Mouse (Mus musculus): Measurements from ENCODE around the gene Tex19.1.
"Not testable (repeated sequence)": the region's sequence is repeated elsewhere in the genome, so short reads cannot be mapped to it uniquely, and the experiment has no call there.

The Tex19.1 gene

DNA sequence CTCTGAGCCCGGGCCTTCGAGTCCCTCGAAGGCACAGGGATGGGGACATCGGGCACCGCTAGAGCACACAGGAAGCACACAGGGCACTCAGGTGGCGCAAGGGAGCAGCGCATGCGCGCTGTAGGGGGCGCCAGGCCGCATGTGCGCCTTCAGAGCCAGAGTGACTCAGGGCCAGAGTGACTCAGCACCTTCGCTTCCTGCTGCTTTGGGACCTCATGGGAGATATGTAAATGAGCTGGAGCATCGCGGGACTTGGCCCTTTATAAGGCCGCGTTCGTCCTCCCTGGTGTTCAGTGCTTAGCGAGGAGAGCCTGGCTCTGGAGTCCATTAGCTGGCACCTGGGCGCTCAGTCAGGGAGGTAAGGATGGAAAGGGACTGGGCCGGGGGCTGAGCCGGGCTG, at the start of gene Tex19.1:
Gene Tex19.1, plus strand, starts transcription at position 279 of the 400 bp plus-strand sequence.
- DNase-seq (ENCODE audit: low spot score): peak; percentile 58

GRCm38 (mm10) chr11:121099762-121100161, 46.2 kb upstream of the Tex19.1 start:
- no peak for DNase-seq (ENCODE audit: low spot score)

DNA sequence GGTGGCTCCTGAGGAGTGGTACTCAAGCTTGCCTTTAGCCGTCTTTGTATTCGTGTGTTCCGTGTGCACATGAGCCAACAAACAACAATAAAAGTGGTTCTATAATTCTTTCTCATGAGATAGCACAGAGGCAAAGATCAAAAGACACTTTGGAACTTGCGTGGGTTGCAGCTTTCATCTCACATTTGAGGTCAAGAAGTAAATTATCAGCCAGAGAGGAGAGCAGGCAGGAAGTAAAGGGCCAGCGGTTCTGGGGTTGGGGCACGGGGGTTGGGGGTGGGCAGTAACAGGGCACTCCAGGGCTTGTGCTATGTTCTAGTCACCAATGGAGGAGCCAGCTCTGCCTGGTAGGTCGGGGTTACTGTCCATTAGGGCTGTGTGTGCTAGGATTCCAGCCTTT, 45.3 kb upstream of the Tex19.1 start:
- no peak for DNase-seq (ENCODE audit: low spot score)

- no peak for DNase-seq (ENCODE audit: low spot score)
Observed at GRCm38 (mm10) chr11:121101124-121101805, 44.7 kb upstream of the Tex19.1 start.

GRCm38 (mm10) chr11:121107242-121107641, 38.7 kb upstream of the Tex19.1 start:
- not testable (repeated sequence) for DNase-seq (ENCODE audit: low spot score)

DNA sequence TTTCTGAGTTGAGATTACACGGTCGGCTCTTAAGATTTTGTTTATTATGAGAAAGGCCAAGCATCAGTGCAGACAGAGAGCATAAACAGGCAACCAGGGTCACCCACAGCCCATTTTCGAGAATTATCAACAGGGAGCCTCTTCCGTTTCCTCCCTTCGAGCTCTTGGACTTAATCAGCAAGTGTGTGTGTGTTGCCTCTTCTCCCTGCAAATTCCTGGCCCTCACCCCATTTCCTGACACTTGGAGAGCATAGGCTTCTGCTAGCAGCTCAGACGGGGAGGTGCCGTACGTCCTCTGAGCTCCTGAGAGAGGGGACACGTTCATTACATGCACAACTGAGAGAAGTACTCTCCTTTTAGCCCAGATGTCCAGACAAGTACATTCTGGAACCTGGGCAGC, 37.9 kb upstream of the Tex19.1 start:
- no peak for DNase-seq (ENCODE audit: low spot score)

DNA sequence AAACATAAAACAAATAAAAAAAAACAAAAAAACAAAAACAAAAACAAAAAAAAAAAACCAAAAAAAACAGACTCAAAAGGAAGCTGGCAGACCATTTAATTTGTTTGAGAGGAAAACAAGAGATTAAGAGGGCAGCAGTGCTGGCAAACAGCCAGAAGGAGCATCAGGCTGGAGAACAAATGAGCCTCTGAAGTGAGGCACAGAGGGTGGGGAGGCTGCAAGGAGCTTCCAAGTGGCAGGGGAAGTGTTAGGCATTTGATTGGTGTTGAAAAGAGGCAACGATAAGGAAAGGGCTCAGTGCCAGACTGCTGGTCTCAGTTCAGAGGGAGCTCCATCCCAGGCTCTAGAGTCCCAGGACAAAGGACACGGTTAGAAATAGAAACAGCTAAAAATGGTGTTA, 36.0 kb upstream of the Tex19.1 start:
- DNase-seq (ENCODE audit: low spot score): no peak

DNA sequence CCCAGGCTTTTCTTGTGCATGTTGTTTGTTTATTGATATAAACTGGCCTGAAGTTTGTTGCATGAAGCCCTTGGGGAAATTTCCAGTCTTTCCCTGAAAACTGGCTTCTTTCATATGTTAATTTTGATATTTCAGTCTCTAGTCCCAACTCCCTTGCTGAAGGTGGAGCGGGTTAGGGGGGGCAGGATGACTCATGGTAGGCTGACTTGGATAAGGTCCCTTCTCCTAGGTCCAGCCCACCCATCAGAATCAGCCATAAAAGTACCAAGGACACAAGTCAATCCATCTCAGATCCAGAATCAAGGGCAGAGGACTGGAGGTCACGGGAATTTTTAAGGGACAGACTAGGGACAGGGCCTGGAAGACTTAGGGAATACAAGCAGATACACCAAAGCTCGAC, 34.9 kb upstream of the Tex19.1 start:
- DNase-seq (ENCODE audit: low spot score): no peak

- DNase-seq (ENCODE audit: low spot score): no peak
Observed at GRCm38 (mm10) chr11:121111601-121112000, 34.3 kb upstream of the Tex19.1 start.

DNA sequence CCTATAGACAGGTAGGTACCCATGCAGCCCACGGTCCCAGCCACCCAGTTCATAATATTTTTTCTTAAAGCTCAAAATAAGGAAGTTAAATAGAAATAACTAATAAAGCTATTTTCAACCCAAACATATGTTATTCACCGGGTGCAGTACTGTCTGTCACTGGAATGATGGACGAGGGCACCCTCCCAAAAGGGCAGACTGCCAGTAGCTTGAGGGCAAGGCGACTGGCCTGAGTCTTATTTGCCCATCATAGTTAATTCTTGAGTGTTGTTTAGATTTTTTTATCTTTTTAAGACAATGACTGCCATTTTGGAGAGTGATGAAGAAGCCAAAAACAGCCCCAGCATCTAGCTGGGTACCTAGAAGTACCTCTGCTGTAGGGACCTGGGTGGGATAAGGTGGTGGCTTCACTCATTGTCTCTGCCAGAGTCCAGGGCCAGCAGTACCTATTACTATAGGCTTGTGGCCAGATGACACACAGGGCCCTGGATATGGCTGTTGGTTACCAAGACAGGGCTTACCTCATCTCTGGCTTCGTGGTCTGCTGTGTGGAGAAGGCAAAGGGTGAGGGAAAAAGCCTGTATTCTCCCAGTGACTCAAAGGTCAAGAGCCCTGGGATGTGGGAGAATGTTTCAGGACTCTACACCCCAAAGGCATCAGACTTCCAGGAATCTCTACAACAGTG, 33.7 kb upstream of the Tex19.1 start:
- DNase-seq (ENCODE audit: low spot score): no peak

- DNase-seq (ENCODE audit: low spot score): no peak
Observed at GRCm38 (mm10) chr11:121118106-121118505, 27.8 kb upstream of the Tex19.1 start.

DNA sequence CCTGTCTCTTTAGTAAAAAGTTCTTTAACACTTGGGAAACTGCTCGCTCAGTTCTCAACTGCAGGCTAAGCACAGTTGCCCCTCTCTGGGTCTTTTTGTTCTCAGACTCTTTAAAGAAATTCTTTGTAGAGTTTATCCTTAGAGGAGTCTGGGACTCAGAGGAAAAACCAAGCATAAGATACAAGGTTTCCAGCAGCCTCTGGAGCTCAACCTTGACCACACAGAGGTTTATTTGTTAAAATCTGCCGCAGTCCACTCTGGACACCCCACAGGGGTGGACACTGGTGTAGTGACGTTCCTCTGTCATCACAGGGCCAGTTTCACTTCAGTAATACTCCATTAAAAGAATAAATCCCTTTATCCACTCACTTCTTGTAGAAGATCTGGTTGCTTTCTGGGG, 27.4 kb upstream of the Tex19.1 start, which contains the start of gene Tex19.2:
Gene Tex19.2, minus strand, starts transcription at position 101 of the 400 bp plus-strand sequence.
- DNase-seq (ENCODE audit: low spot score): no peak

DNA sequence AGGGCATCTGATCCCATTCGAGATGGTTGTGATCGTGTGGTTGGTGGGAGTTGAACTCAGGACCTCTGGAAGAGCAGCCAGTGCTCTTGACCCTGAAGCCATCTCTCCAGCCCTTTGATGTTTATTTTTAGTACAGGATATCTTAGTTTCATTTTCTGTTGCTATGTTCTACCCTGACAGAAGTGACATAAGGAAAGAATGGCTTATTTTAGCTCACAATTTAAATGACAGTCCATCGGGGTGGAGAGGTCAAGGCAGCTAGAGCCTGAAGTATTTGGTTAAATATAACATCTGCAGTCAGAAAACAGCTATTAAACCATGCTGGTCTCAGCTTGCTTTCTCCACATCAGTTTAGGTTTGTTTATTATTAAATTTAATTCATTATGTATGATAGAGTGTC, 24.8 kb upstream of the Tex19.1 start:
- DNase-seq (ENCODE audit: low spot score): no peak

DNA sequence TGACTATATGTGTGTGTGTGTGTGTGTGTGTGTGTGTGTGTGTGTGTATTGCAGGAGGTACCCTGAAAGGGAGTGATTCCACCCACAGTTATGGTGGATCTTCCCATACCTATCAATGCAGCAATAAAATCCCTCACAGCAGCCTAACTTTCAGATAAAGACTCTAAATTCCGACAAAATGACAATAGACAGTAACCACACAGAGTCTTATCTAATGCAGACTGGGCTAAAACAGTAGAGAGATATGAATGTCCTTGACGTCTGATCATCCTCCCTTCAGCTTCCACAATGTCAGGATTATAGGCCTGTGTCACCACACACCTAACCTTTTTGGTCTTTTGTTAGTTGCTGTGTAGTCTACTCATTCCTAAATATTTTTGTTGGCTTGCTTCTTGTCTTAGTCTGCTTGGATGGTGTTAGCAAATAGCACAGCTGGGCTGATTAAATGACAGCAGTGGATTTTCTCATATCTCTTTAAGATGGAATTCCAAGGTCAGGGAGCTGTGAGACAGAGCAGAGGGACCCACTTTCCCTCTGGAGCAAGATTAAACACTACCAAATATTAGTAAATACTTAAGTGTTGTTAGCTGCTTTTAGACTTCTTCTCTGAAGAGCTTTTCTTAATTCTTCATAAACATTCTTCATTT, 23.8 kb upstream of the Tex19.1 start:
- no peak for DNase-seq (ENCODE audit: low spot score)

DNA sequence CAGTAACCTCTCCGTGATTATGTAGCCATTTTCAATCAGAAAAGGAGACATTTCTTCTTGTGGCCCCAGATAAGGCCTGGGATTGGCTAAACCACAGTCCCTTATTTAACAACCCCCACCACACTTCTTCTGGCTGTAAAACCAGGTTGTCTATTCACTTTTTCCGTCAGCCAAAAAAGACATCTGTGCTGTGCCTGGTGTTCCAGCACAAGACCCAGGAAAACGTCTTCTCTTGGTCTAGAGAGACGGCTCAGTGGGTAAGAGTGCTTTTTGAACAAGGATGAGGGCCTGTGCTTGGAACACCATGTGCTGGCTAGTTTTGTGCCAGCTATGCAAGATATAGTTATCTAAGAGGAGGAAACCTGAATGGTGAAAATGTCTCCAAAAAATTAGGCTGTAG, 22.5 kb upstream of the Tex19.1 start:
- no peak for DNase-seq (ENCODE audit: low spot score)

- DNase-seq (ENCODE audit: low spot score): no peak
Observed at GRCm38 (mm10) chr11:121125522-121126172, 20.3 kb upstream of the Tex19.1 start.

DNA sequence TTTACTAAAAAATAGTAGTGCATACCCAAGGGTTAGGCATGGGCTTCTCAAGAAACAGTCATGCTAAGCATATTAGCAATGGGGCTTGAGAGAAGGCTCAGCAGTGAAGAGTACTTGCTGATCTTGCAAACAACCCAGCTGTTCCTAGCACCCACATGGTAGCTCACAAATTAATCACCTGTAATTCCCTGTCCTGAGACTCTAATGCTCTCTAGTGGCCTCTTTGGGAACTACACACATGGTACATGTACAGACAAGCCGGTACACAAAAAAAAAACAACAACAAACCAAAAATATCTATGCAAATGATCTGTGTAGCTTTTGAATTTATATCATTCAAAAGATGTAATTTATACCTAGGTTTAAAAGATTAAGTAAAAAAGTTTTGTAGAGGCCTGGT, 19.5 kb upstream of the Tex19.1 start:
- DNase-seq (ENCODE audit: low spot score): no peak

- no peak for DNase-seq (ENCODE audit: low spot score)
Observed at GRCm38 (mm10) chr11:121127441-121127840, 18.5 kb upstream of the Tex19.1 start.

GRCm38 (mm10) chr11:121129616-121130015, 16.3 kb upstream of the Tex19.1 start:
- DNase-seq (ENCODE audit: low spot score): no peak

GRCm38 (mm10) chr11:121134600-121134999, 11.3 kb upstream of the Tex19.1 start:
- DNase-seq (ENCODE audit: low spot score): no peak

DNA sequence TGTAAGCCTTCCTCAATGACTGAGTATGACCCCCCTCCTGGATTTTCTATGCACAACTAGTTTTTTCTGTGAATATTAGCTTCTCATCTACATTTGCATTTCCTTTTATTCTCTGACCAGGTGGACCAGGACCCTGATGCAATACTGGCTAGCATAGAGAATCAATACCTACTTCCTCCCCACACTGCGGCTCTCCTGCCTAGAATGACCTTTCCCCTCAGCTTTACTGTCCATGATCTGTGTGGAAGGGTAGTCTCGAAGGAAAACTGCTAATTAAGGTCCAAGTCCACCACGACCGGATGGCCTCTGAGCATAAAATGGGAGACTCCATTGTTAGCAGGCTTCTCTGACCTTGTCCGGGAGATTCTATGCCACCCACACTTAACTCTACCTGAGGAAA, 8.3 kb upstream of the Tex19.1 start:
- no peak for DNase-seq (ENCODE audit: low spot score)

DNA sequence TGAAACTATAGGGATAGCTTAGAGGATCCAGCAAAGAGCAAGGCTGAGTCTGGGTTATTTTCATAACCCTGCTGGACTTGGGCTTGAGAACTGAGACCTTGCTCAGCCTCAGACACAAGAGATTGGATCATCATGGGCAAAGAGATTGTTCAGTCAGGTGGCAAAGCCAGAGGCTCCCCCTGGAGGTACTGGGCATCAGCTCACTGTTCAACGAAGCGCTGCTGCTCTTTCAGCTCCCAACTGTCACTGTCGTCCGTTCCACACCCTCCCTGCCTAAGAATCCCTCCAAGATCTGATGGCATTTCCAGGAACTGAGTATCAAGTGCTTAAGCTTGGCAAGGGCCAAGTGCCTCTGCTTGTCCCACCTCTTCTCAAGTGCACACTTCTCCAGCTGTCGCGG, 7.2 kb upstream of the Tex19.1 start:
- no peak for DNase-seq (ENCODE audit: low spot score)

Measured in yolk sac, embryonic 10.5 days (tissue).